Mouse (Mus musculus): ENCODE results near the gene Ccdc54. TPM values are rescaled to one million over a fixed set of nuclear protein-coding genes. Genes with fewer than 3 reads are reported as not detected.

Ccdc54 gene
- polyA plus RNA-seq, 1 experiment, result 218 TPM

DNA sequence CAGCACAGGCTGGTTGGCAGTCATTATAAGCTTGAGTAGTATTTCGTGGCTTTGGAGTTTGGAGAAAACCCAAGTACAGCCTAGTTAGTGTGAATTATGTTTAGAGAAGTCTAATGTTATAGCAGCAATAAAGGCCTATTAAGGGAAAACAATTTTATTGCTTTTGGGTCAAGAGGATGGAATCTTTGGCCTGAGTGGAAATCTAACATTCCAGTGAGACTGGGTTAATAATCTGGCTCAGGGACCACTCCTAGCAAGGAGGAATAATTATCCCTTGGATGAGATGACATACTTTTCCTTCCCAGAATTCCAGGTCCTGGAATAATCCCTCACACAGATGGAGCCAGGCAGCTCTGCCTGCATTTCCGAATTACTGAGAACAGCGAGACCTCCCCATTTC is 11.0 kb upstream of the Ccdc54 start:
- no peak overlapping the region for H3K4me3 ChIP-seq (ENCODE audit: control insufficient read depth, low read depth, low read length)
- no peaks in the 10 kb centered on the region for H3K27me3 ChIP-seq (ENCODE audit: control insufficient read depth, insufficient read depth, low read length)
- H3K36me3 ChIP-seq (ENCODE audit: control insufficient read depth, insufficient read depth, low read length), result no peaks in the 10 kb centered on the region
- H3K4me1 ChIP-seq (ENCODE audit: control insufficient read depth, insufficient read depth, low read length), result no peaks in the 10 kb centered on the region
- TF ChIP-seq CTCF (IDR thresholded peaks at IDR 0.05; ENCODE audit: control insufficient read depth, insufficient read depth, insufficient replicate concordance, low read depth, low read length) (no peak), POLR2A (IDR thresholded peaks at IDR 0.05; ENCODE audit: control insufficient read depth, low read depth, low read length) (no peak)
- H3K27ac ChIP-seq (ENCODE audit: control insufficient read depth, insufficient read depth, low read depth, low read length), result no peak overlapping the region

DNA sequence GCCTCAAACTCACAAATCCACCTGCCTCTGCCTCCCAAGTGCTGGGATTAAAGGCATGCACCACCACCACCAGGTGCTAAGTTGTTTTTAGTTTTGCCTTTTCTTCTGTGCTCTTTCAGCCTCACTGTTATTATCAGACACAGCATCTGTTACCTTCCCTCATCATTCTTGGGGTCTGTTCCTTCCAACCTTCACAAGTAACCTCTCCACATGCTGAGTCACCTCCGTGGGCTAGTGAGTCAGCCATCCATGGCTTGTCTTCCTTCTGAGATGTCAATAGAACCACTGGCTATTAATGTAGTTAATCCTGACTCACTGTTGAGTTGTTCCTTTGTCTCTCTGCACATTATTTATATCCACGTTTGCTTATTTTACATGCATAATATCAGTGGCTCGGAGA is 9.7 kb upstream of the Ccdc54 start:
- Histone ChIP-seq H3K36me3 (ENCODE audit: control insufficient read depth, insufficient read depth, low read length) (no peaks in the 10 kb centered on the region), H3K27ac (ENCODE audit: control insufficient read depth, insufficient read depth, low read depth, low read length) (no peak overlapping the region), H3K4me3 (ENCODE audit: control insufficient read depth, low read depth, low read length) (no peak overlapping the region), H3K27me3 (ENCODE audit: control insufficient read depth, insufficient read depth, low read length) (no peaks in the 10 kb centered on the region), H3K4me1 (ENCODE audit: control insufficient read depth, insufficient read depth, low read length) (no peaks in the 10 kb centered on the region)
- TF ChIP-seq POLR2A (IDR thresholded peaks at IDR 0.05; ENCODE audit: control insufficient read depth, low read depth, low read length), result no peak
- no peak for TF ChIP-seq CTCF (IDR thresholded peaks at IDR 0.05; ENCODE audit: control insufficient read depth, insufficient read depth, insufficient replicate concordance, low read depth, low read length)

DNA sequence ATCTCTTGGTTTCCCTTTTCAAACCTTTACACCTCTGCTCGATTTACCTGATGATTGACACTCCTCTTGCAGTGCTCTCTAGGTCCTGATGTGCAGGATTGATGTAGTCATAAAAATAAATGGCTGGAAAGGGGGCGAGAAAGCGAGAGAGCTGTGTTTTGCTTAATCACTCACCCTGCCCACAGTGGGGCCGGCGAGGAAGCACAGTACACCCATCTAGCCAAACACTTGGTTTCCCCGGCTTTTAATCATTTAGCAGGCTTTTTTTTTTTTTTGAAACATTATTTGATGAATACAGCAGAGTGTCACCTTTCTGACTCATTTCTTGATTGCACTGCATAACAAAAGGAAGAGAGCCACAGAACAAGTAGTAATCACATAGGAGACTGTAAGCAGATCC is 5.7 kb upstream of the Ccdc54 start:
- no peaks in the 10 kb centered on the region for H3K27me3 ChIP-seq (ENCODE audit: control insufficient read depth, insufficient read depth, low read length)
- H3K36me3 ChIP-seq (ENCODE audit: control insufficient read depth, insufficient read depth, low read length), result no peaks in the 10 kb centered on the region
- no peak overlapping the region for H3K4me3 ChIP-seq (ENCODE audit: control insufficient read depth, low read depth, low read length)
- no peaks in the 10 kb centered on the region for H3K4me1 ChIP-seq (ENCODE audit: control insufficient read depth, insufficient read depth, low read length)
- TF ChIP-seq CTCF (IDR thresholded peaks at IDR 0.05; ENCODE audit: control insufficient read depth, insufficient read depth, insufficient replicate concordance, low read depth, low read length) (no peak), POLR2A (IDR thresholded peaks at IDR 0.05; ENCODE audit: control insufficient read depth, low read depth, low read length) (no peak)
- H3K27ac ChIP-seq (ENCODE audit: control insufficient read depth, insufficient read depth, low read depth, low read length), result no peak overlapping the region

DNA sequence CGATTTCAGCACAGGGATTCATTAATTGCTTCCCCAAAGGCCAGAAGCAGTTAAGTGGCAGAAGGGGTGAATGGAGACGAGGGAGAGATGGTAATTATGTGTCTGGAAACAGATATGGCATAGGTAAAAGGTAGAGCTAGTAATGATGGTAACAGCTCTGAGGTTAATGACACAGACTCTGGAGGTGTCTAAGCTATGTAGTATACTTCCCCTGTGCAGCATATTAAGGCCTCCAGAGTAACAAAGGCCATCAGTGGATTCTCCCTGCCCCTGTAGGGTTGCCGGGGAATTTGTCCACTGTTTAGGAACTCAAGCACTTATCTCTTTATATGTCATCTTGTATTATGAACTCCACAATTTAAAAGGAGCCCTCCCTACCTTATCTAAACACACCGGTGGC is 5.2 kb upstream of the Ccdc54 start:
- Histone ChIP-seq H3K4me1 (ENCODE audit: control insufficient read depth, insufficient read depth, low read length) (no peaks in the 10 kb centered on the region), H3K27me3 (ENCODE audit: control insufficient read depth, insufficient read depth, low read length) (no peaks in the 10 kb centered on the region), H3K36me3 (ENCODE audit: control insufficient read depth, insufficient read depth, low read length) (no peaks in the 10 kb centered on the region), H3K27ac (ENCODE audit: control insufficient read depth, insufficient read depth, low read depth, low read length) (no peak overlapping the region), H3K4me3 (ENCODE audit: control insufficient read depth, low read depth, low read length) (no peak overlapping the region)
- TF ChIP-seq POLR2A (IDR thresholded peaks at IDR 0.05; ENCODE audit: control insufficient read depth, low read depth, low read length) (no peak), CTCF (IDR thresholded peaks at IDR 0.05; ENCODE audit: control insufficient read depth, insufficient read depth, insufficient replicate concordance, low read depth, low read length) (no peak)

DNA sequence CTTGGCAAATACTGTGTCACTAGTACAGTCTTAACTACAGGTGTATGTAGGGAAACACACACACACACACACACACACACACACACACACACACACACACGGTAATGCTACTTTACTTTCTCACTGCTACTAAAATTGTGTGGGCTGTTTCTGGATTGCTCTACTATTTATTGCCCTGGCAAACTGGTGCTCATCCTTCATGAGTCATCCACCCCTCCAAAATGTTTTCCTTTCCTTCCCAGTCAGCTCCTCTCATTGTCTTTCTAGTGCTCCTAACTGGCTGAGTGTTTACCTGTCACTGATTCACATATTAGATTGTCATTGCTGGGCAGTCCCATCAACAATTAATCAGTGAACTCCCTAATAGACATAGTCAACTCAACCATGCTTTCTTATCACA is 3.9 kb upstream of the Ccdc54 start:
- Histone ChIP-seq H3K27me3 (ENCODE audit: control insufficient read depth, insufficient read depth, low read length) (no peaks in the 10 kb centered on the region), H3K27ac (ENCODE audit: control insufficient read depth, insufficient read depth, low read depth, low read length) (no peak overlapping the region), H3K4me1 (ENCODE audit: control insufficient read depth, insufficient read depth, low read length) (no peaks in the 10 kb centered on the region), H3K4me3 (ENCODE audit: control insufficient read depth, low read depth, low read length) (no peak overlapping the region), H3K36me3 (ENCODE audit: control insufficient read depth, insufficient read depth, low read length) (no peaks in the 10 kb centered on the region)
- TF ChIP-seq POLR2A (IDR thresholded peaks at IDR 0.05; ENCODE audit: control insufficient read depth, low read depth, low read length) (no peak), CTCF (IDR thresholded peaks at IDR 0.05; ENCODE audit: control insufficient read depth, insufficient read depth, insufficient replicate concordance, low read depth, low read length) (no peak)

DNA sequence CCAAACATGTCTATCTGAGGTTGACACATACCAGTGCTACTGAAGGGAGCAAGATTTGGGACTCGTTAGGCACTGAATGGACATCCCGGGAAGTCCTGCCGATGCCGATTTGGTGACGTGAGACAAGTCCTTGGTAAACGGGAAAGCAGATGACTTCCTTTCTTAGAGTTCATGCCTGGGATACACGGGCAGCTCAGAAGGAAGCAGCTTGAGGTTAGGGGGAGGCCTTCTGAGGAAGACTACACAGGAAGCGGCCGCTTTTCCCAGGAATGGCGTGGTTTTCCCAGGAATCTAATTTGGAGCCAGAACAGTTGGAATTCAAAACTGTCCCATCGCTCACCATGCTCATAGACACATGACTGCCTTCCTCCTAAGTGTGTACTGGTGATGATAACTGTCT is 2.4 kb upstream of the Ccdc54 start:
- Histone ChIP-seq H3K27ac (ENCODE audit: control insufficient read depth, insufficient read depth, low read depth, low read length) (no peak overlapping the region), H3K36me3 (ENCODE audit: control insufficient read depth, insufficient read depth, low read length) (no peaks in the 10 kb centered on the region), H3K4me1 (ENCODE audit: control insufficient read depth, insufficient read depth, low read length) (no peaks in the 10 kb centered on the region), H3K27me3 (ENCODE audit: control insufficient read depth, insufficient read depth, low read length) (no peaks in the 10 kb centered on the region), H3K4me3 (ENCODE audit: control insufficient read depth, low read depth, low read length) (no peak overlapping the region)
- no peak for TF ChIP-seq CTCF (IDR thresholded peaks at IDR 0.05; ENCODE audit: control insufficient read depth, insufficient read depth, insufficient replicate concordance, low read depth, low read length)
- no peak for TF ChIP-seq POLR2A (IDR thresholded peaks at IDR 0.05; ENCODE audit: control insufficient read depth, low read depth, low read length)

DNA sequence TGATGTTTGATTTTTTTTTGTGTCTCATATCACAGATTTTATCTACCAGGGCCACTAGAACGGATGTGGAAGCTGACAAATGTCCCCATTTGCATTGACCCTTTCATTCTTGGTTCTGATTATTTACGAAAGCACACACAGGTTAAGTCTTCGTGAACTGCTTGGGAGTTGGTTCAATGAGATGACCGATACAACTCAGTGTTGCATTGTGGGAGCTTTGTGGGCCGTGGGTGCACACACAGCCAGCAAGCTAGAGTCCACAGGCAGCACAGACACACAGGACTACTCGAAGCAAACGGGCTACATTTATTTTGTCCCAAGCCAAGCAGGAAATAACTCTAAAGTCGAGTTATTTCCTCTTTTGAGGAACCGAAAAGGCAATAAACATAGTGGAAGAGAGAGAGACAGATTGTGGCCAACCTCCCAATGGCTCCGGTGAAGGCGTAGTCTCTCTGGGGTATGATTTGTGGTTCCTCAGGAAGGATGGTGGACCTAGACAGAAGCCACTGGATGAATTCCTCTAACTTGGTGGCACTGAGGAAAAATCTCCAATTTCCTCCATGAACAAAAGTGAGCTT is 1.3 kb downstream of the Ccdc54 start:
- TF ChIP-seq CTCF (IDR thresholded peaks at IDR 0.05; ENCODE audit: control insufficient read depth, insufficient read depth, insufficient replicate concordance, low read depth, low read length) (no peak), POLR2A (IDR thresholded peaks at IDR 0.05; ENCODE audit: control insufficient read depth, low read depth, low read length) (no peak)
- peak overlapping the region; percentile 79 for H3K4me3 ChIP-seq (ENCODE audit: control insufficient read depth, low read depth, low read length)
- H3K27ac ChIP-seq (ENCODE audit: control insufficient read depth, insufficient read depth, low read depth, low read length), result no peak overlapping the region

DNA sequence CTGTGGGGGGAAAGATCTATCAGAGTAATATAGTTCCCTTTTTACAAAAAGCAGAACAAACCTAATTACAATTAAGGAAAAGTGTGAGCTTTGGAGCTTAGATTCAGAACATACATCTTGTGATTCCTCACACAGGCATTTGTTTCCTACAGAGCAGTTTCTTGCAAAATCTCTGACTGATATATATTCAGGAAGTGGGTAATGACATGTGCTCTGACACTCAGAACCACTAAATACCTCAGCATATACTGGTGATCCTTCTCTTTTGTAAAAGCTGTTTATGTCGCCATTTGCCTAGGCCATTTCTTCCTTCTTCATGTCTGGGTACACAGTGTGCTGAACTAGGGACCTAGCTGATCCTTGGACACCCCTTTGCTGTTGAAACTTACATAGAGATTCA is 2.8 kb downstream of the Ccdc54 start:
- H3K4me3 ChIP-seq (ENCODE audit: control insufficient read depth, low read depth, low read length), result peak overlapping the region; percentile 60; the same call in 1 of the 2 replicates
- no peaks in the 10 kb centered on the region for H3K4me1 ChIP-seq (ENCODE audit: control insufficient read depth, insufficient read depth, low read length)
- no peak for TF ChIP-seq CTCF (IDR thresholded peaks at IDR 0.05; ENCODE audit: control insufficient read depth, insufficient read depth, insufficient replicate concordance, low read depth, low read length)
- H3K36me3 ChIP-seq (ENCODE audit: control insufficient read depth, insufficient read depth, low read length), result no peaks in the 10 kb centered on the region
- no peaks in the 10 kb centered on the region for H3K27me3 ChIP-seq (ENCODE audit: control insufficient read depth, insufficient read depth, low read length)
- no peak overlapping the region for H3K27ac ChIP-seq (ENCODE audit: control insufficient read depth, insufficient read depth, low read depth, low read length)

More for the DNA sequence above, 1.3 kb downstream of the Ccdc54 start:
- Histone ChIP-seq H3K36me3 (ENCODE audit: control insufficient read depth, insufficient read depth, low read length) (no peaks in the 10 kb centered on the region), H3K4me1 (ENCODE audit: control insufficient read depth, insufficient read depth, low read length) (no peaks in the 10 kb centered on the region), H3K27me3 (ENCODE audit: control insufficient read depth, insufficient read depth, low read length) (no peaks in the 10 kb centered on the region)

Data from testis, adult 2 months (tissue).